Mouse (Mus musculus): Measurements from ENCODE around the gene Osbp2. TPM values are rescaled to one million over a fixed set of nuclear protein-coding genes. Genes with fewer than 3 reads are reported as not detected.

Osbp2 gene
- polyA plus RNA-seq, 1 experiment from 2014 or later: 0.33 TPM

DNA sequence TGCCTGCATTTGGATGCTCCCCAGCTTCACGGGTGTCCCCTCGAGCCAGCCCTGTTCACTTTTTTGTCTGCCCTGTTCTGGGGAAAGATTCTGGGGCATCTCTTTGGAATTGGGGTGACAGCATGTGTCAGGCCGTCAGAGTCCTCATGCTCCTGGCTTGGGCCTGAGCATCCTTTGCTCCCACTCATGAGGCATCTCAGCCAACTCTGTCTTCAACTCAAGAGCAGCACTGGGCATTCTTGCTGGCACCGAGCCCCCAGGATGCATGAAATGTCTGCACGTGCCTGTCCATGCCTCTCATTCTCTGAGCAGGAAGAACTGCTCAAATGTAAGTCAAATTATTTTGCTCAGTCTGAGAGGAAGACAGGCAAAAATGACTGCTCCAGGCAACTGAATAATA lies 139.0 kb downstream of the Osbp2 start:
- H3K4me3 ChIP-seq: no peak overlapping the region
- H3K36me3 ChIP-seq: no peaks in the 10 kb centered on the region
- no peak overlapping the region for H3K9ac ChIP-seq
- H3K4me1 ChIP-seq: peaks cover 22% of the 10 kb centered on the region
- 56% methylated on average over 5 of the region's 5 CpGs for WGBS
- ATAC-seq (ENCODE audit: extremely low read depth, insufficient number of reproducible peaks, low FRiP score, low TSS enrichment): no peak
- no peak overlapping the region for H3K4me2 ChIP-seq
- peaks cover 7% of the 10 kb centered on the region for H3K27me3 ChIP-seq (replicated peaks)
- no peaks in the 10 kb centered on the region for H3K9me3 ChIP-seq
- no peak overlapping the region for H3K27ac ChIP-seq (replicated peaks)

DNA sequence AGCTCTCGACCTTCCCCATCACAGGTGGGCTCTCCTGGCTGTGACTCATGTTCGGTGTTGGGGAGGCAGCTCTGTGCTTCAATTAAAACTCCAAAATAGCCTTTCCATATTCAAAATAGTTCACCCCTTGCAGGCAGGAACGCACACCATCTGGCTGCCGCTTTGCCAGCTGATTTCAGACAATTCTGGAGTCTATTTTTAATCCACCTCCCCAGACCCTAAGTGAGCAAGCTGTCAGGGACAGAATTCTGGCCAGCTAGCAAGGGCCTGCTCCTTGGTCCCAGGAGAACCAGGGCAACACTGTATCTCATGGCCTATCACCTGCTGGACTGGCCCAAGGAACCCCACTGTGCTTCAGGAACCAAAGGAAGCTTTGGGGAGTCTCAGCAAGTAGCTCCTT lies 139.8 kb downstream of the Osbp2 start:
- ATAC-seq (ENCODE audit: extremely low read depth, insufficient number of reproducible peaks, low FRiP score, low TSS enrichment): no peak
- Histone ChIP-seq H3K9me3 (no peaks in the 10 kb centered on the region), H3K9ac (no peak overlapping the region), H3K4me3 (no peak overlapping the region), H3K27ac (replicated peaks) (no peak overlapping the region), H3K4me1 (peaks cover 22% of the 10 kb centered on the region), H3K36me3 (no peaks in the 10 kb centered on the region), H3K4me2 (no peak overlapping the region), H3K27me3 (replicated peaks) (peaks cover 7% of the 10 kb centered on the region)
- 39% methylated on average over 4 of the region's 4 CpGs for WGBS

DNA sequence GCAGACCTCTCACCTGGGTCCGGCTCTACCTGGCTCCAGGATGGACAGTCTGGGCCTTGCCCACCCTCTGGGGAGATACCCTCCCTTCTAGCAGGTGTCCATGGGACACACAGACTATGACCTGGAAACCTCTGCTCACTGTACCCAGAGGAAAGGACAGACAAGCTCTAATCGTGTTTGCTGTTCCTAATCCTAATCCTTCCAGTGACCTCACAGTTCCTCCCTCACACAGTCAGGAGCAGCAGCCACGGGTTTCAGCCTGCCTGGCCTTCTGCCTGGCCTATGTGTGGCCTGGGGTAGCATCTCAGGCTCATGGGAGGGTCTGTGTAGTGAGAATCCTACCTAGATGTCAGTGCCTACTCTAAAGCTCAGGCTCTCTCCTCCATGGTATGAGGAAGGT lies 140.8 kb downstream of the Osbp2 start:
- Histone ChIP-seq H3K27ac (replicated peaks) (no peak overlapping the region), H3K4me3 (no peak overlapping the region), H3K4me1 (peaks cover 22% of the 10 kb centered on the region), H3K9ac (no peak overlapping the region), H3K4me2 (no peak overlapping the region), H3K27me3 (replicated peaks) (peaks cover 7% of the 10 kb centered on the region), H3K36me3 (no peaks in the 10 kb centered on the region), H3K9me3 (no peaks in the 10 kb centered on the region)
- WGBS: 50% methylated on average over 3 of the region's 3 CpGs
- ATAC-seq (ENCODE audit: extremely low read depth, insufficient number of reproducible peaks, low FRiP score, low TSS enrichment): no peak

DNA sequence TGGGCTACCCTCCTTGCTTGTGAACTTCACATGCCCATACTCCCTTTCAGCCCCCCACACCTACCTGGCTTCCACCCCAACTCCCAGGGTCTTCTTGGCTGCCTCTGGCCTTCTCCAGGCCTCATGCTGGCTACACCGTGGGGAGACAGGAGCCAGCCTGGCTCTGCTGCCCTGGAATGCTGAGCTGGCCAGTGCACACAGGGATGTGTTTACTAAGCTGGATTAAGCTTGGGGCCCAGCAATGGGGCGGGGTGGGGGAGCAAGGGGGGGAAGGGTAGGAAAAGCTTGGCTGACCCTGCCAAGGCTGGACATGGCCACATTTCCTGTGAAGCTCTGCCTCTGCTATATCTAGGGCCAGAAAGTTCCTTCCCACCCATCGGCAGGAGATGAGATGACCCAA lies 141.7 kb downstream of the Osbp2 start:
- H3K36me3 ChIP-seq: no peaks in the 10 kb centered on the region
- H3K27me3 ChIP-seq (replicated peaks): peaks cover 8% of the 10 kb centered on the region
- no peak overlapping the region for H3K4me2 ChIP-seq
- no peak for ATAC-seq (ENCODE audit: extremely low read depth, insufficient number of reproducible peaks, low FRiP score, low TSS enrichment)
- no peak overlapping the region for H3K9ac ChIP-seq
- H3K27ac ChIP-seq (replicated peaks): no peak overlapping the region
- 43% methylated on average over 3 of the region's 3 CpGs for WGBS
- no peak overlapping the region for H3K4me3 ChIP-seq
- H3K4me1 ChIP-seq: peaks cover 22% of the 10 kb centered on the region
- H3K9me3 ChIP-seq: no peaks in the 10 kb centered on the region

DNA sequence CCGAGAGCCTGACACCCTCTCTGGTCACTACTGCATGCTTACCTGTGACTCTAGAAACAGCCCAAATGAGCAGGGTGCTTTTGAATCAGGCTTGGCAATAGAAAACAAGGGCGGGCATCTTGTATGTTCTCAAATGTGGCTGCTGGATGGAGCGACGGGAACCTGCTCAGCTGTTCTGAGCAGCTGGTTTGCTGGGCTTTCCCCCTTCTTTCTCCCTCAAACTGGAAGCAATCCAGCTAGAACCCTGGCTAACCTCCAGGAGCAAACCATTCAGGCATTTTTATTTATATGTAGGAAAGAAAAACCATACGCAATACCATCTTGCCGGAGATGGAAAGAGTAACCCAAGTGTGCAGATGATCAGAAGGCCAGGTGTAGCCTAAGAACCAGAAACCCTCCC lies 147.0 kb downstream of the Osbp2 start:
- ATAC-seq (ENCODE audit: extremely low read depth, insufficient number of reproducible peaks, low FRiP score, low TSS enrichment): no peak
- Histone ChIP-seq H3K36me3 (no peaks in the 10 kb centered on the region), H3K4me3 (no peak overlapping the region), H3K9ac (no peak overlapping the region), H3K27ac (replicated peaks) (no peak overlapping the region), H3K27me3 (replicated peaks) (peaks cover 16% of the 10 kb centered on the region; the same call in 1 of the 2 replicates), H3K9me3 (no peaks in the 10 kb centered on the region), H3K4me1 (no peaks in the 10 kb centered on the region), H3K4me2 (no peak overlapping the region)
- 75% methylated on average over 6 of the region's 6 CpGs for WGBS

DNA sequence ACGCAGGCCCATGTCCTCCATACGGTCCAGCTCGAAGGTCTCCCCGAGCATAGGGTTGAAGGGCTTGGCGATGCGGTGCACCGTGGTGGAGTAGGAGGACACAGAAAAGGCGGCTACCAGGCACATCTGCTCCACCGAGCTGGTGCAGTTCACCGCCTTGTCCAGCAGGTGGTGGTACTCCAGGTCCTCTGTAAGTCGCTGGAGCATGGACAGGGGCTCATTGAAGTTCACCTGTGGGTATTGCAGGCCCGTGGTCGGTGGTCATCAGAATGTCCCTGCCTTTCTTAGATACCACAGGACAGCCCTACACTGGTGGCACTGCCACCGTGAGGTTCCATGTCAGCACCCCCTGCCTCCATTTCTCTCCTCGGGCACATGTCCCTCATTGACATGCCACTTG lies 149.2 kb downstream of the Osbp2 start:
- Histone ChIP-seq H3K27me3 (replicated peaks) (peaks cover 16% of the 10 kb centered on the region; the same call in 1 of the 2 replicates), H3K9me3 (no peaks in the 10 kb centered on the region), H3K27ac (replicated peaks) (no peak overlapping the region), H3K4me3 (no peak overlapping the region), H3K4me1 (no peaks in the 10 kb centered on the region), H3K36me3 (no peaks in the 10 kb centered on the region), H3K9ac (no peak overlapping the region), H3K4me2 (no peak overlapping the region)
- no peak for ATAC-seq (ENCODE audit: extremely low read depth, insufficient number of reproducible peaks, low FRiP score, low TSS enrichment)
- 28% methylated on average over 15 of the region's 15 CpGs for WGBS

DNA sequence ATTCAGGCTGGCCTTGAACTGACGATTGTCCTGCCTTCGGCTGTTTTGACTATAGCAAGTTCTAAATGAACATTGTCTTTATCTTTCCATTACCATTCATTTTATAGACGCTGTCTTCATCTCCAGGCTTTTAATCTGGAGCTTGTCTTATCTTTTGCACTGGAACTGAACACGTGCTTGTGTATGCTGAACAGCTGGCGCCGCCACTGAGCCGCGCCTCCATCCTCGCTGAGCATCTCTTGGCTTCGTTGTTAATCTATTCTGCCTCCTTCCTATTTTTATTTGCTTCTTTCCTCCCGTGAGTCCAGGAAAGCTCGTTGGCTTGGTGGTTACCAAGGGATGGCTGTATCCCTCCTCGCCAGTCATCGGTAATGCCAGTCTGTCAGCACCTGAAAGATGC lies 153.5 kb downstream of the Osbp2 start:
- Histone ChIP-seq H3K36me3 (no peaks in the 10 kb centered on the region), H3K27me3 (replicated peaks) (peaks cover 19% of the 10 kb centered on the region), H3K4me1 (no peaks in the 10 kb centered on the region), H3K9ac (no peak overlapping the region), H3K9me3 (no peaks in the 10 kb centered on the region), H3K27ac (replicated peaks) (no peak overlapping the region), H3K4me2 (no peak overlapping the region), H3K4me3 (no peak overlapping the region)
- ATAC-seq (ENCODE audit: extremely low read depth, insufficient number of reproducible peaks, low FRiP score, low TSS enrichment): no peak
- WGBS: 53% methylated on average over 14 of the region's 14 CpGs

DNA sequence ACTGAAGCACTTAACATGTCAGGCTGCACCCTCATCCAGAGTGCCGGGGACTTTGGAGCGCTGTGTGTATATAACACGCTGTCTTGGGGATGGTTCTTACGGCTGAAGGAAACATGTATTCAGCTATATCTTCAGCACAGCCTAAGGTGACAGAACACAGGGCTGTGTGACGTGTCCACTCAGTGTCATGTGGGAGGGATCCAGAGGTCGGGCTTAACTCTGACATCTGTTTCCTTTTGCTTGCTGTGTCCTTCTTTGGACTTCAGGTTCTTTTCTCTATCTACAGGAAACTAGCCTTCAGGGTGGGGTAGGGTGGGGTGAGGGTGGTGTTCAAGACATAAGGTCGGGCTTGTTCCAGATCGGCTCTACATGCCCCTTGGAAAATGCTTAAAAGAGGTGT lies 156.6 kb downstream of the Osbp2 start:
- no peak overlapping the region for H3K4me3 ChIP-seq
- no peaks in the 10 kb centered on the region for H3K4me1 ChIP-seq
- no peak for ATAC-seq (ENCODE audit: extremely low read depth, insufficient number of reproducible peaks, low FRiP score, low TSS enrichment)
- no peak overlapping the region for H3K27ac ChIP-seq (replicated peaks)
- no peak overlapping the region for H3K9ac ChIP-seq
- 55% methylated on average over 8 of the region's 8 CpGs for WGBS
- H3K27me3 ChIP-seq (replicated peaks): peaks cover 17% of the 10 kb centered on the region
- H3K4me2 ChIP-seq: no peak overlapping the region
- no peaks in the 10 kb centered on the region for H3K36me3 ChIP-seq
- H3K9me3 ChIP-seq: no peaks in the 10 kb centered on the region

DNA sequence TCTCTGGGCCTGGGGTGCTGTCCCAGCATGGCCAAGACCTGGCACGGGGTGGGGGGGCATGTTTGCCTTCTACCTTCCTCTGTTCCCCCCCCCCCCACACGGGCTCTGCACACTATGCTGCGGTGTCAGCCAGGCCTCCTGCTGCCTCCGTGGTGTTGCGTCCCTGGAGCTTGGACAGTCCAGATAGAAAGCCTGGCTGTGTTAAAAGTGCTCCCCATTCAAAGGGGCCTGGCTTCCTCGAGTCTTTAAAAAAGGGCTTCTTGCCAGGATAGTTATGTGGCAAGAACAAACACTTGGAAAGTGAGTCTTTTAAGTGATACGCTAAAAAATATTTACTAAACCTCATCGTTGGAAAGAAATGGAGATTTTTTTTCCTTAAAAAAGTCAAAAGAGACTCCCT lies 159.3 kb downstream of the Osbp2 start:
- Histone ChIP-seq H3K4me2 (no peak overlapping the region), H3K36me3 (no peaks in the 10 kb centered on the region), H3K4me3 (no peak overlapping the region), H3K27me3 (replicated peaks) (peaks cover 17% of the 10 kb centered on the region), H3K9me3 (no peaks in the 10 kb centered on the region), H3K27ac (replicated peaks) (no peak overlapping the region), H3K4me1 (no peaks in the 10 kb centered on the region), H3K9ac (no peak overlapping the region)
- 65% methylated on average over 8 of the region's 8 CpGs for WGBS
- ATAC-seq (ENCODE audit: extremely low read depth, insufficient number of reproducible peaks, low FRiP score, low TSS enrichment): no peak

DNA sequence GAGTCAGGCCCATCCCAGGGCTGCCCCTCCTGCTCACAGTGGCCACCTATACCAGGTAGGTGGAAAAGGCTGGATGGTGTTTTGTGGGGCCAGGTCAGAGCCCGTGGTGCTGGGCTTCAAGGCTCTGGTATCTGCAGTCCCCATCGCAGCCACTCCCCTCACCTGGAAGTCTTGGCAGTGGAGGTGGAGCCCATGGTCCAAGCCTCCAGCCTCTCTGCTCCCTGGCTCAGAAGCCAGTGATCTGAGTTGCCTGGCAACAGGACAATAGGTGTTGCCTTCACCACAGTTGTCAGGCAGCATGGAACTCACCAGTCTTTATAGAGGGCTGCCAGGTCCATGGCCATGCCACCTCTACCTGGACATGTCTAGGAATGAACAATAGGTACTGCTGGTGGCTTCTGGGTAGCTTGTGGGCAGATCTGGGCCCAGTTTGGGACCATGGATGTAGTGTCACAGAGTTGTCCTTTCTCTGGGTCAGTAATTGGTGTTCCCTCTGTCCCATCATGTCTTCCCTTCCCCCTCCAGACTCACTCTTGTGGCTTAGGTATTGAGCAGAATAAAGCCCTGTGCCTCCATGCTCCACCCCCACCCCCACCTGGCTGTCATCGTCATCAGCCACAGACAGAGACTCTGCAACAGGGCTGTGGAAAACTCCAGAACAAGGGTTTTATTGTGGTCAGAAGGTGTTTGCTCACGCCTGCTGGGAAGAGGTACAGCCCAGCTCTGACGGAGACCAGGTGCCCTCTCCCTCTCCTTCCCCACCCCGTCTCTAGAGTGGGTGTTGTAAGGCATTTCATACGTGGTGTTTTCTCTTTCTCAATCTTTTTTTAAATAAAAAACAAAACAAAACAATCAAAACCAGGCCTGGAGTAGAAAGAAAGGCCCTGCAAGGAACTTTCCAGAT lies 160.4 kb downstream of the Osbp2 start:
- 63% methylated on average over 7 of the region's 7 CpGs for WGBS
- Histone ChIP-seq H3K4me3 (no peak overlapping the region), H3K27me3 (replicated peaks) (peaks cover 17% of the 10 kb centered on the region), H3K27ac (replicated peaks) (no peak overlapping the region), H3K9me3 (no peaks in the 10 kb centered on the region), H3K4me2 (no peak overlapping the region), H3K36me3 (no peaks in the 10 kb centered on the region), H3K4me1 (no peaks in the 10 kb centered on the region), H3K9ac (no peak overlapping the region)
- ATAC-seq (ENCODE audit: extremely low read depth, insufficient number of reproducible peaks, low FRiP score, low TSS enrichment): no peak

DNA sequence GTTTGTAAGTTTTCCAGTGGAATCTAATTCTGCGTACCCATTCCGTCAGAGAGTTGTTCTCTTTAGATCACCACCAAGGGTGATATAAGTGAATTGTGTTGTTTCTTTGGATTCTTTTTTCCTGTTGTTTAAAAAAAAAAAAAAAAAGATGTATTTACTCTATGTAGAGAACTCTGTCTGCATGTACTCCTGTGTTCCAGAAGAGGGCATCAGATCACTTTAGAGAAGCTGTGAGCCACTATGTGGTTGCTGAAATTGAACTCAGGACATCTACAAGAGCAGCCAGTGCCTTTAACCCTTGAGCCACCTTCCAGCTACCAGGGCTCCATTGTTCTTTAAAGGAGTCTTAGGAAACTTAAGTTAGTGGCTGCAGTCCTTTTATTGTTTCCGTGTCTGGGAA lies 166.3 kb downstream of the Osbp2 start:
- ATAC-seq (ENCODE audit: extremely low read depth, insufficient number of reproducible peaks, low FRiP score, low TSS enrichment): no peak
- no peaks in the 10 kb centered on the region for H3K9me3 ChIP-seq
- no peaks in the 10 kb centered on the region for H3K4me1 ChIP-seq
- no peaks in the 10 kb centered on the region for H3K27me3 ChIP-seq (replicated peaks)
- H3K4me2 ChIP-seq: no peak overlapping the region
- no peak overlapping the region for H3K9ac ChIP-seq
- no peak overlapping the region for H3K27ac ChIP-seq (replicated peaks)
- H3K36me3 ChIP-seq: peaks cover 20% of the 10 kb centered on the region
- 78% methylated on average over 3 of the region's 3 CpGs for WGBS
- H3K4me3 ChIP-seq: no peak overlapping the region

DNA sequence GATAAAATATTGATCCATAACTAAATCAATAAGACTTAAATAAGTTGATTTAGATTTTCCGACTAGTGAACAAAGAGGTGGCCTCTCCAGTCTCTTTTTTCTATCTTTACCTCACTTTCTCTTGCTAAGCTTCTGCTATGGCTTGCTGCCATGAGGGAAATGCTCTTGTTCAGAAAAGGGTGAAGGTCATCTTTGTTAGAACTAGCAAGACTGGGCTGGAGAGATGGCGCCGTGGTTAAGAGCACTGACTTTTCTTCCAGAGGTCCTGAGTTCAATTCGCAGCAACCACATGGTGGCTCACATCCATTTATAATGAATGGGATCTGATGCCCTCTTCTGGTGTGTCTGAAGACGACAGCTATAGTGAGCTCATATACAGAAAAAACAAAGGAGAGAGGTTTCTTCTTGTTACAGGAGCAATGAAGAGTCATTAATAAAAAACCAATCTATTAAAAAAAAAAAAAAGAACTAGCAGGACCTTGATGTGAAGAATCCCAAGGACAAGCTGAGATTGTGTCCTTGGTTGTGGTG lies 167.6 kb downstream of the Osbp2 start:
- Histone ChIP-seq H3K36me3 (peaks cover 32% of the 10 kb centered on the region), H3K4me3 (no peak overlapping the region), H3K9ac (no peak overlapping the region), H3K9me3 (0 out of 2 replicates have a peak, but pooled peaks cover 2% of the 10 kb centered on the region), H3K4me1 (no peaks in the 10 kb centered on the region), H3K27ac (replicated peaks) (no peak overlapping the region), H3K4me2 (no peak overlapping the region), H3K27me3 (replicated peaks) (no peaks in the 10 kb centered on the region)
- no peak for ATAC-seq (ENCODE audit: extremely low read depth, insufficient number of reproducible peaks, low FRiP score, low TSS enrichment)
- WGBS: 79% methylated on average over 5 of the region's 5 CpGs
